Mouse (Mus musculus) heart, embryonic 14.5 days (tissue): ENCODE data around the gene Ninj1. TPM values are rescaled to one million over a fixed set of nuclear protein-coding genes. Genes with fewer than 3 reads are reported as not detected.

ENCODE experiments used
- ATAC-seq: fragments of 200-750 bp; cut with Nextera tagmentation; 2 replicates; pipeline ENCODE4 v1.8.0; 2017; ENCODE audit warnings: low read depth, moderate TSS enrichment; ENCODE audit not compliant: insufficient number of reproducible peaks, insufficient read depth, low FRiP score
- H3K27ac ChIP-seq, 2 experiments: fragments of 200-500 bp in 1 of 2; fragments of 300-500 bp in 1 of 2; sonication (generic) in 1 of 2; replicated peaks in 1 of 2; 2 replicates each; pipeline ENCODE4 v1.5.1; 2012 to 2014; ENCODE audit warnings: low read depth in 2 of 2, low read length in 2 of 2, control low read depth in 1 of 2, mild to moderate bottlenecking in 1 of 2, mixed read lengths in 1 of 2; ENCODE audit not compliant: control insufficient read depth in 1 of 2, insufficient read depth in 1 of 2
- H3K27me3 ChIP-seq: fragments of 300-500 bp; sonication (generic); 2 replicates; pipeline ENCODE4 v1.6.1; 2014; ENCODE audit warnings: mild to moderate bottlenecking, low read length, control low read depth; ENCODE audit not compliant: control insufficient read depth, insufficient read depth
- H3K36me3 ChIP-seq: fragments of 300-500 bp; sonication (generic); 2 replicates; pipeline ENCODE4 v1.6.1; 2014; ENCODE audit warnings: mild to moderate bottlenecking, control low read depth, low read length, mixed read lengths; ENCODE audit not compliant: control insufficient read depth, insufficient read depth
- H3K4me1 ChIP-seq, 2 experiments: fragments of 200-500 bp in 1 of 2; fragments of 300-500 bp in 1 of 2; sonication (generic) in 1 of 2; 2 replicates each; pipeline ENCODE4 v1.6.1; 2012 to 2014; ENCODE audit warnings: low read length in 2 of 2, control low read depth in 1 of 2, mixed read lengths in 1 of 2; ENCODE audit not compliant: control insufficient read depth in 2 of 2, insufficient read depth in 2 of 2
- H3K4me2 ChIP-seq: fragments of 300-500 bp; sonication (generic); 2 replicates; pipeline ENCODE4 v1.6.1; 2014; ENCODE audit warnings: mild to moderate bottlenecking, low read length
- H3K4me3 ChIP-seq, 2 experiments: fragments of 200-500 bp in 1 of 2; fragments of 300-500 bp in 1 of 2; sonication (generic) in 1 of 2; 2 replicates each; pipeline ENCODE4 v1.5.1; 2012 to 2014; ENCODE audit warnings: low read length in 2 of 2, mild to moderate bottlenecking in 2 of 2, control low read depth in 1 of 2, low read depth in 1 of 2, moderate library complexity in 1 of 2; ENCODE audit not compliant: control insufficient read depth in 1 of 2, insufficient read depth in 1 of 2
- H3K9ac ChIP-seq: fragments of 300-500 bp; sonication (generic); 2 replicates; pipeline ENCODE4 v1.6.1; 2014; ENCODE audit warnings: mild to moderate bottlenecking, low read length
- H3K9me3 ChIP-seq: fragments of 300-500 bp; sonication (generic); 2 replicates; pipeline ENCODE4 v1.6.1; 2016; ENCODE audit warnings: low read length, control low read depth; ENCODE audit not compliant: control insufficient read depth
- WGBS: fragments of 180-500 bp; shearing (Covaris S2); extraction: QIAGEN DNeasy Blood & Tissue Kit; methylation state at CpG from one replicate; pipeline ENCODE4 v1.1.7; 2014; 5-methylcytosine and 5-hydroxymethylcytosine counted together
- polyA plus RNA-seq: library from polyadenylated mRNA; unstranded; fragments of >200 nt; fragmentation: Nextera tagmentation; extraction: Ambion mirVana; gene quantifications from 2 replicates; pipeline ENCODE4 v1.2.1, GENCODE M21; 2014

Gene Ninj1
- polyA plus RNA-seq, 1 experiment from 2014 or later, result 87.7 TPM

DNA sequence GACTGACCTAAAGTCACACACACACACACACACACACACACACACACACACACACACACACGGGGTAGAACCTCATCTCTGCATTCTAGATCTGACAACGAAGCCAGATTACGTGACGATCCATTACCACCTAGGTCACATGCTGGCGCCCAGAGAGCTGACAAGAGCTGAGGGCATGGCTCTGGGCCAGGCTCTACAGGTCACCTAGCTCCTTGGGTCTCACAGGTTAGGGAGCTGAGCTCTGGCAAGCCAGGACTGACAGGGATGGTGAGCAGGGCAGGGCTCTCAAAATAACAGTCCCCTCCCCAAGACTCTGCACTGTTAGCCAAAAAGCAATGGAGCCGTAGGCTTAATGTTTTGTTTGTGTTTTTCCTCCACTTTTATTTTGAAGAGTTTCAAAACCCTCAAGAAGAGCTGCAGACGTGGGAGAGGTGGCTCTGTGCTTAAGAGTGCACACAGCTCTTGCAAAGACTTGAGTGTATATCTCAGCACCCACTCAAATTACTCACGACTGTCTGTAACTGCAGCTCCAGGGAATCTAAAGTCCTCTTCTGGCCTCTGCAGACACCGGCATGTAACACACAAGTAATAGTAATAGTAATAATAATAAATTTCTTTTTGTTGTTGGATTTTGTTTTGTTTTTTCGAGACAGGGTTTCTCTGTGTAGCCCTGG is 29.1 kb upstream of the Ninj1 start:
- H3K9me3 ChIP-seq, result 0 out of 2 replicates have a peak, but pooled peaks cover 2% of the 10 kb centered on the region
- no peak overlapping the region for H3K9ac ChIP-seq
- ATAC-seq, result no peak
- no peaks in the 10 kb centered on the region for H3K27me3 ChIP-seq
- no peak overlapping the region for H3K4me3 ChIP-seq
- H3K27ac ChIP-seq, result no peak overlapping the region
- 72% methylated on average over 10 of the region's 10 CpGs for WGBS
- peaks cover 8 to 10% of the 10 kb centered on the region in 2 experiments for H3K4me1 ChIP-seq
- no peaks in the 10 kb centered on the region for H3K36me3 ChIP-seq
- H3K4me2 ChIP-seq, result no peak overlapping the region

DNA sequence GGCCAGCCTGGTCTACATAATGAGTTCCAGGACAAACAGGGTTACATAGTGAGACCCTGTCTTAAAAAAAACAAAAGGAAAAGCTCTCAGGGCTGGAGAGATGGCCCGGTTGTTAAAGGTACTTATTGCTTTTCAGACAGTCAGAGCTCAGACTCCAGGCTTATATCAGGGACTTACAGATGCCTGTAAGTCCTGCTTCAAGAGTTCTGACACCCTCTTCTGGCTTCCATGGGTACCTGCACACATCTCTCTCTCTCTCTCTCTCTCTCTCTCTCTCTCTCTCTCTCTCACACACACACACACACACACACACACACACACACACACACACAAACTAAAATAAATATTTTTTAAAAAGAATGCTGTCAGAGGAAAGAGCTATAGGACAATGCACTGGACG is 26.0 kb upstream of the Ninj1 start:
- ATAC-seq, result no peak

DNA sequence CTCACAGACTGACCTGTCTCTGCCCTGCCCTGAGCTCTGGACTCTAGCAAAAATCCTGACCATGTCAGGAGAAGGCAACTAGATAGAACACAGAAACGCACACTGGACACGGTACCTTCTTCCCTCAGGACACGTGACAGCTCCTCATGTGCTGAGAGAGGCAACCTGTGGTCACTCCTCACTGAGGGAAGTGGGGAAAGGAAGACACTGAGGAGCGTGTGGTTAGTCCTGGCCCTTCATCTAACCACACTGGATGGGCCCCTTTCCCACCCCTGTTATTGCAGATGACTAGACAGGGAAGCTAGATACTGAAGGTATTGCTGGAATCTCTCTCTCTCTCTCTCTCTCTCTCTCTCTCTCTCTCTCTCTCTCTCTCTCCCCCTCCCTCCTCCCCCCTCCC is 24.6 kb upstream of the Ninj1 start:
- Histone ChIP-seq H3K4me1 (peaks cover 0 to 3% of the 10 kb centered on the region in 2 experiments; a peak in 1 of 4 replicates), H3K4me2 (no peak overlapping the region), H3K4me3 (no peak overlapping the region), H3K27me3 (peaks cover 7% of the 10 kb centered on the region; the same call in 1 of the 2 replicates), H3K9ac (no peak overlapping the region), H3K9me3 (no peaks in the 10 kb centered on the region), H3K27ac (no peak overlapping the region), H3K36me3 (no peaks in the 10 kb centered on the region)
- 46% methylated on average over 4 of the region's 4 CpGs for whole genome bisulfite sequencing
- no peak for ATAC-seq

More for the DNA sequence above, 26.0 kb upstream of the Ninj1 start:
- H3K4me2 ChIP-seq, result no peak overlapping the region
- H3K9ac ChIP-seq, result no peak overlapping the region
- WGBS, result 61% methylated on average over 2 of the region's 2 CpGs
- peaks cover 0 to 3% of the 10 kb centered on the region in 2 experiments; a peak in 1 of 4 replicates for H3K4me1 ChIP-seq
- peaks cover 7% of the 10 kb centered on the region; the same call in 1 of the 2 replicates for H3K27me3 ChIP-seq
- no peak overlapping the region for H3K4me3 ChIP-seq
- 0 out of 2 replicates have a peak, but pooled peaks cover 2% of the 10 kb centered on the region for H3K9me3 ChIP-seq
- no peaks in the 10 kb centered on the region for H3K36me3 ChIP-seq
- H3K27ac ChIP-seq, result no peak overlapping the region

DNA sequence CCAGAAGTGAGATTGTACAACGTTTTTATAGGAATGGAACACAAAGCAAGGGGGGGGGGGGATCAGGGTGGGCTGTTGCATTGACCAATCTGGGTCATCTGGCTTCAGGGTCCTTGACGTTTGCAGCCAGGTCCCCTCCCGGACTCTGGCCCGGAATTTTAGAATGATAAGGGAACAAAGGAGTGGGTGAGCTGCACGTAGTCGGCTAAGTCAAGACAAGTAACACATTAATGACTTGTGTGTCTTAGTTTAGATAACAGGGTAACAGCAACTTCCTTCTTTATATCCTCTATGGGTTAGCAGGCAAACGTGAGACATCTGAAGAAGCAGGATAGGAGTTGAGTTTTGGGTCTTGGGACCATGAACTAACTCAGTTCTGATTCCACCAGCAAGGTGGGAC is 23.6 kb upstream of the Ninj1 start:
- no peaks in the 10 kb centered on the region for H3K36me3 ChIP-seq
- no peak overlapping the region for H3K4me2 ChIP-seq
- peaks cover 7% of the 10 kb centered on the region; the same call in 1 of the 2 replicates for H3K27me3 ChIP-seq
- peaks cover 0 to 3% of the 10 kb centered on the region in 2 experiments; a peak in 1 of 4 replicates for H3K4me1 ChIP-seq
- ATAC-seq, result no peak
- H3K4me3 ChIP-seq, result no peak overlapping the region
- 37% methylated on average over 7 of the region's 7 CpGs for WGBS
- H3K27ac ChIP-seq, result no peak overlapping the region
- no peak overlapping the region for H3K9ac ChIP-seq
- no peaks in the 10 kb centered on the region for H3K9me3 ChIP-seq

DNA sequence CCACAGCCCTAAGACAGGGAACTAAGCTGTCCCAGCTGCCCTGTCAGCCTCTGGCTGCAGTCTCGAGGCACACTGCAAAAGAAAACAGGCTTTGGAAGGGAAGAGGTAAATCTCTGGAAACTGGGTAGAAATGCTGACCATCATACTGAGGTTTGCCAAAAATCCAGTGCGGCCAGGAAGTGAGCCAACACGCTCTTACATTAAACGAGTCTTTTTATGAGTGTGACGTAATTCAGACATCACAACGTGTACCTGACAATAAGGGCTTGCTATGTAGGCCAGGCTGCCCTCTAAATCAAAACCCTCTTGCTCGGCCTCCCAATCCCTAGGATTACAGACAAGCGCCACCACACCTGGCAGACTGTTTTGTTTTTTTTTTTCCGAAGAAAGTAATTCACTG is 20.2 kb upstream of the Ninj1 start:
- Histone ChIP-seq H3K4me1 (peaks cover 0 to 4% of the 10 kb centered on the region in 2 experiments; a peak in 2 of 4 replicates), H3K27me3 (peaks cover 7% of the 10 kb centered on the region; the same call in 1 of the 2 replicates), H3K4me3 (no peak overlapping the region), H3K9ac (no peak overlapping the region), H3K4me2 (no peak overlapping the region), H3K27ac (no peak overlapping the region), H3K36me3 (no peaks in the 10 kb centered on the region), H3K9me3 (no peaks in the 10 kb centered on the region)
- whole genome bisulfite sequencing, result 70% methylated on average over 9 of the region's 9 CpGs
- no peak for ATAC-seq

DNA sequence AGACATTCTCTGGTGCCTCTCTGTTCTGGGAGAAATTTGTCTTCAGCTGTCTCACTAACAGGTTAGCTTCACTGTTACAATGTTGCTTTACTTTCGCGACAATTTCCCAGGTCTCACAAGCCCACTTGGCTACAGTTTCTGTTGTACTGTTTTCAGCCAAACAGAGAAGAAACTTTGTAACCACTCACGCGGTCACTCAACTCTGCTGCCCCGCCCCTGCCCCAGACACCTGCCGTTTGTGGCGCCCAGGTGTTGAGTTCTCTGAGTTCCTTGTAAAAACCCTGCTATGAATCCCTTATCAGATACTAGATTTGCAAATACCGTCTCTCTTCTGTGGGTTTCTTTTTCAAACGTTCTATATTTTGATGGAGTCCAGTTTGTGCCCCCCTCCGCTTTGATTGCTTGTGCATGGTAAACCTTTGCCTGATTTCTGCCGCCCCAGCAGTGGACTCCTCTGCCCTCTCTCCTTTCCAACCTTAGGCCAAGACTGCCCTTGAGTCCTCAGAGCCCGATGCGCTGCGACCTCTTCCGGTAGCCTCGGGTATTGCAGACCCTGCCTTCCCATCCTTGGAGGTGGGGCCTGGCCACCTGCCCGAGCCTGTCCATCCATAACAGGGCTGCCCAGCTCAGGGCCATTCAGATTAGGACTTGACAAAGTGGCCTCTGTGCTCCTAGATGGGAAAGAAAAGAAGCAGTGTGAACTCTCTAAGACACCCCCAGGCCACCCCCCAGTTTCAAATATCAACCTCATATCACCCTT is 17.7 kb upstream of the Ninj1 start:
- WGBS, result 14% methylated on average over 17 of the region's 17 CpGs
- peak; percentile 69 for ATAC-seq
- Histone ChIP-seq H3K36me3 (no peaks in the 10 kb centered on the region), H3K9me3 (no peaks in the 10 kb centered on the region), H3K9ac (no peak overlapping the region), H3K4me2 (no peak overlapping the region), H3K4me1 (peaks cover 6 to 7% of the 10 kb centered on the region in 2 experiments; a peak in 2 of 4 replicates), H3K4me3 (no peak overlapping the region), H3K27ac (no peak overlapping the region), H3K27me3 (peaks cover under 1% of the 10 kb centered on the region; the same call in 1 of the 2 replicates)

DNA sequence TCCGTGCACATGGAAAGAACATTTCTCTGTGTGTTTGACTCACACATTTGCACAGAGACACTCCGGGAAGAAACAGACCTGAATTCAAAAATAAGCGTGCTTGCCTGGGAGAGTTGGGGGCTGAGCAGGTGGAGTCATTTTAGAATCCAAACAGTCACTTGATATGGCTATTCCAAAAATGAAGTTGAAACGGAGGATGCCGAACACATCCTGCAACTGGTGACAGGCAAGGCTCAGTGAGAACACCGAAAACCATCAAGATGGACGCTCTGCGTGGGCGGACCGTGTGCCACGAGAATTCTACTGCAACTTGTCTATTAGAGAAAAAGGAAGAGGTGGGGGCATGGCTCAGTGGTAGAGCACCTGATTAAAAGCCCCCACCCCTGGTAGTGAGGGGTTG is 16.7 kb upstream of the Ninj1 start:
- Histone ChIP-seq H3K4me2 (no peak overlapping the region), H3K4me3 (no peak overlapping the region), H3K27ac (no peak overlapping the region), H3K36me3 (no peaks in the 10 kb centered on the region), H3K27me3 (no peaks in the 10 kb centered on the region), H3K9me3 (no peaks in the 10 kb centered on the region), H3K4me1 (peaks cover 6 to 7% of the 10 kb centered on the region in 2 experiments; a peak in 2 of 4 replicates), H3K9ac (no peak overlapping the region)
- ATAC-seq, result no peak
- 86% methylated on average over 11 of the region's 11 CpGs for WGBS
